ENCODE assay signal across 21 mouse cellular contexts in the genomic region with DNA sequence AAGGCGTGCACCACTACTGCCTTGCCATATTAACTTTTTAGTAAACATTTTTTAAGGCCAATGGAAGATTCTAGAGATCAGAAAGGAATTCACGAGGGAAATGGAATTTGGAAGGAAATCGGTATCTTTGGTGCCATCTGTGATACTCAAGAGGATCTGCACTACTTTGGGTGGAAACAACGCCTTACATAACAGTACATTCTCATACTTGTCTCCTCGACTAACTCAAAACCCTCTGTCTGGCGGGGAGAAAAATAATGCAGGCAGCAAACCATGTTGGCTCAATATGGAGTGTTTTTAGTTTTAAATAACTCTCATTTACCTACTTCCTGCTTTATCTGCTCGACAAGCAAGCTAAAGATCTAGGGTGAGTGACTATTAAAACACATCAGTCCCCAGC. TPM values are rescaled to one million over a fixed set of nuclear protein-coding genes. Genes with fewer than 3 reads are reported as not detected.
"Had no signal": no experiment of that assay in that cellular context is flagged by ENCODE, and none has a peak within 500 bp of the region (broad histone marks: within the 10 kb centered on the region; RNA-seq: fewer than 3 reads in every experiment).

No protein-coding gene starts in this region.

- H3K4me3 ChIP-seq: midbrain, embryonic 10.5 days; midbrain, embryonic 12.5 days; myocyte; neural tube, embryonic 13.5 days; neural tube, embryonic 15.5 days had no signal

- H3K27me3 ChIP-seq: neural tube, embryonic 15.5 days had no signal

- DNase-seq: lung, adult 18-20 months; lung, embryonic 14.5 days; lung, postnatal 10 days; lung, postnatal 4 days; midbrain, embryonic 14.5 days; retina, postnatal 1 day; right cerebral cortex, postnatal 14 days; spleen, adult 18-20 months; thymus, adult 2 months; thymus, postnatal 25 days; thymus, postnatal 4 days had no signal

- H3K9ac ChIP-seq: lung, embryonic 14.5 days; midbrain, embryonic 12.5 days; neural tube, embryonic 13.5 days; neural tube, embryonic 15.5 days had no signal

- H3K4me2 ChIP-seq: lung, embryonic 14.5 days; midbrain, embryonic 12.5 days; neural tube, embryonic 13.5 days; neural tube, embryonic 15.5 days had no signal

- ATAC-seq: midbrain, embryonic 16.5 days had no signal

- H3K36me3 ChIP-seq: midbrain, embryonic 10.5 days; midbrain, embryonic 12.5 days; neural tube, embryonic 13.5 days; neural tube, embryonic 15.5 days had no signal

- H3K27ac ChIP-seq: midbrain, embryonic 10.5 days; midbrain, embryonic 12.5 days; neural tube, embryonic 13.5 days; neural tube, embryonic 15.5 days had no signal

- H3K9me3 ChIP-seq: midbrain, embryonic 12.5 days; neural tube, embryonic 15.5 days had no signal

RNA-seq across cellular contexts. Expression of gene Spats1, which starts 4.5 kb away (rescaled TPM):
- total RNA-seq: megakaryocyte, adult 5-6 weeks; megakaryocyte-erythroid progenitor cell, adult 5-6 weeks had no signal
- polyA plus RNA-seq: small intestine, adult 2 months had no signal

RNA-seq across cellular contexts. Expression of gene Tcte1, which starts 52.5 kb away (rescaled TPM):
- total RNA-seq: megakaryocyte, adult 5-6 weeks; megakaryocyte-erythroid progenitor cell, adult 5-6 weeks had no signal
- polyA plus RNA-seq: myocyte; urinary bladder, adult 2 months had no signal
